Mouse (Mus musculus) layer of hippocampus, adult 6 months (tissue): ENCODE measurements around the gene Mrpl30. TPM values are rescaled to one million over a fixed set of nuclear protein-coding genes. Genes with fewer than 3 reads are reported as not detected.

ENCODE experiments used
- long read RNA-seq, 2 experiments: library from polyadenylated mRNA; unstranded; transcript quantifications; one replicate each; pipeline ENCODE4 v2.0.0; 2019 to 2020
- polyA plus RNA-seq: library from polyadenylated mRNA; unstranded; fragments of <200 nt; fragmentation: Nextera tagmentation; gene quantifications from 2 replicates; pipeline ENCODE4 v1.2.3, GENCODE M21; 2021

Mrpl30 gene
- polyA plus RNA-seq, result 293 and 313 TPM in 2 replicates
- long read RNA-seq, experiment 1, transcript Mrpl30-206 (5 exons, 501 nt), result minor isoform, 6 of 118 reads
- long read RNA-seq, experiment 1, transcript Mrpl30-201 (6 exons, 969 nt), result major isoform, 73 of 118 reads
- long read RNA-seq, experiment 1, transcript Mrpl30-205 (5 exons, 662 nt), result minor isoform, 26 of 118 reads
- long read RNA-seq, experiment 1, partial matches to known transcripts, result 3 of 118 reads
- long read RNA-seq, experiment 1, other reads (novel, unspliced or antisense), result 4 of 118 reads
- long read RNA-seq, experiment 2, transcript Mrpl30-205 (5 exons, 662 nt), result minor isoform, 12 of 61 reads
- long read RNA-seq, experiment 2, transcript Mrpl30-201 (6 exons, 969 nt), result major isoform, 34 of 61 reads
- long read RNA-seq, experiment 2, partial matches to known transcripts, result 0 of 61 reads
- long read RNA-seq, experiment 2, other reads (novel, unspliced or antisense), result 13 of 61 reads

DNA sequence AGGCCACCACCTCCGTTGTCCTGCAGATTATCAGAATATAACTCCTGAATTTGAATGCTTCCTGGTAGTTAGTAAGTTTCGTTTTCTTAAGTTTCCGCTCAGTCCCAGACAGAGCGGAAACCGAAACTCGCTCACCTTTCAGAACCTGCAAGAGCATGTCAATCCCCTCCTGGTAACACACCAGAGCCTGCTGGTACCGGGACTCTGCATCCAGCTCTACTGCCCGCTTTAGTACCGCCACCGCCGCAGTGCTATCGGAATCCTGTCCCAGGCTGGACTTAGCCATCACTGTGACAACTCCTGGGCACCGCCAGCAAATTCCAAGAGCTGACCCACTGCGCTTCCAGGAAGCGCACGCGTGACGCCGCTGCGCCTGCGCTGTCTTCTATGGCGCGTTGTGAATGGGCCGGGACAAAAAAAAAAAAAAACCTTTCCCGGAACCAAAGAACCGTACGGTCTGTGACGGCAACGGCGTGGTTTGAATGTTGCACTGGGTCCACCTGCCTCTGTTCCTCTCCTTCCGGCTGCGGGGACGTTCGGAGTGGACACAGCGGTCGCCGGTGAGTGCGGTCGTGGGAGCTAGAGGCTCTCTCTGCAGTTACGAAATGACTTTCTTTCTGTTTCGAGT lies at the start of gene Mrpl30, which contains the start of gene Mitd1:
Gene Mrpl30, plus strand, starts transcription at position 453 of the 628 bp plus-strand sequence.
Gene Mitd1, minus strand, starts transcription at position 387 of the 628 bp plus-strand sequence.

GRCm38 (mm10) chr1:37866286-37866685 lies 24.0 kb upstream of the Mrpl30 start, which contains the start of gene Tsga10:
Gene Tsga10 (minus strand): TSS chr1:37866429.

GRCm38 (mm10) chr1:37871704-37872103 lies 18.6 kb upstream of the Mrpl30 start, which contains the start of gene Lipt1:
Gene Lipt1 (plus strand): TSS chr1:37871738.

DNA sequence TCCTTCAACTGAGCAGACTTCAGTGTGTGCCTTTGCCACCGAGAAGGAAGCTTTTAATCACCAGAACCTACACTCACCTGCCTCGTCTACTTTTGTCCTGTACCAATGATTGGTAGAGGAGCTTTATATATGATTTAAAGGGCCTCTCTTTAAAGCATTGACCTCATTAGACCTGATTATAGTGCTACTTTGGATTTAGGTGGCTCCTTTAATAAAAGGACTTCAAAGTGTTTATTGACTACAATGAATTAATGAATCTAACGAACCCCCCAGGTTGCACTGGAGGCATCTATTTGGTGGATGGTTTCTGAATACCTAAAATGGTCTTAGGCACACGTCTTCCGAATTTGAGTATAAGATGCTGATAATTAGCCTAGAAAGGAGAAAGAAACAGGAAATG lies 26.1 kb downstream of the Mrpl30 start, which contains the start of gene Lyg2:
Gene Lyg2, minus strand, starts transcription at position 101 of the 400 bp plus-strand sequence.

Other genes starting within 250 kb of the Mrpl30 start
- gene 2010300C02Rik, start 170.4 kb upstream of the Mrpl30 start, polyA plus RNA-seq, result 43.4 and 54.0 TPM in 2 replicates
- 4.3 and 5.7 TPM in 2 replicates for gene Tsga10, start 24.0 kb upstream of the Mrpl30 start, polyA plus RNA-seq
- 5.6 and 6.1 TPM in 2 replicates for gene Lipt1, start 18.7 kb upstream of the Mrpl30 start, polyA plus RNA-seq
- gene Mitd1, start 66 bp upstream of the Mrpl30 start, polyA plus RNA-seq, result 8.1 and 10.9 TPM in 2 replicates
- 0.30 and 0.41 TPM in 2 replicates for gene Lyg2, start 26.0 kb downstream of the Mrpl30 start, polyA plus RNA-seq
- gene Lyg1, start 67.3 kb downstream of the Mrpl30 start, polyA plus RNA-seq, result not detected in 2 replicates
- 75.3 and 88.8 TPM in 2 replicates for gene Txndc9, start 107.4 kb downstream of the Mrpl30 start, polyA plus RNA-seq
- gene Eif5b, start 107.5 kb downstream of the Mrpl30 start, polyA plus RNA-seq, result 17.8 and 19.8 TPM in 2 replicates
- 6.4 and 6.6 TPM in 2 replicates for gene Rev1, start 239.3 kb downstream of the Mrpl30 start, polyA plus RNA-seq